19 mouse cellular contexts compared by ENCODE assay signal in genomic region chr13:52570276-52570675, GRCm38 (mm10). TPM values are rescaled to one million over a fixed set of nuclear protein-coding genes. Genes with fewer than 3 reads are reported as not detected.
DNase-seq lines count a peak whose midpoint lies in the region; ATAC-seq lines count a peak whose summit lies in the region.
"Had no signal": no experiment of that assay in that cellular context is flagged by ENCODE, and none has a peak within 500 bp of the region (broad histone marks: within the 10 kb centered on the region; RNA-seq: fewer than 3 reads in every experiment).

No protein-coding gene starts in this region.

- H3K4me3 ChIP-seq in forebrain, embryonic 10.5 days: no peak overlapping the region
- H3K4me3 ChIP-seq in intestine, embryonic 16.5 days (ENCODE audit: low read length): no peak overlapping the region
- H3K4me3 ChIP-seq: heart, embryonic 15.5 days; limb, embryonic 10.5 days had no signal

- H3K9ac ChIP-seq in intestine, embryonic 16.5 days (ENCODE audit: low read depth, low read length): no peak overlapping the region
- H3K9ac ChIP-seq: heart, embryonic 15.5 days; hindbrain, embryonic 14.5 days; liver, embryonic 14.5 days had no signal

- no peak overlapping the region for H3K27ac ChIP-seq in forebrain, embryonic 10.5 days
- H3K27ac ChIP-seq in intestine, embryonic 16.5 days (ENCODE audit: low read length): no peak overlapping the region
- H3K27ac ChIP-seq: heart, embryonic 15.5 days; hindbrain, embryonic 14.5 days; limb, embryonic 10.5 days; liver, embryonic 14.5 days had no signal

- H3K4me2 ChIP-seq in intestine, embryonic 16.5 days (ENCODE audit: low read depth, low read length): no peak overlapping the region
- H3K4me2 ChIP-seq: heart, embryonic 15.5 days; hindbrain, embryonic 14.5 days had no signal

- peaks cover 3% of the 10 kb centered on the region for H3K4me1 ChIP-seq in forebrain, embryonic 10.5 days
- no peaks in the 10 kb centered on the region for H3K4me1 ChIP-seq in intestine, embryonic 16.5 days (ENCODE audit: control insufficient read depth, insufficient read depth, low read length)
- H3K4me1 ChIP-seq: heart, embryonic 15.5 days; limb, embryonic 10.5 days had no signal

- no peak for DNase-seq in frontal cortex, postnatal 10 days (ENCODE audit: low spot score in 2 of 2)
- peak; percentile 58 to 79 for DNase-seq in frontal cortex, postnatal 36 days (ENCODE audit: low spot score in 2 of 2)
- DNase-seq in layer of hippocampus, postnatal 36 days: peak; percentile 55 to 65
- DNase-seq in right cerebral cortex, postnatal 14 days: peak; percentile 40
- no peak for DNase-seq in forebrain, embryonic 10.5 days (ENCODE audit: extremely low spot score, low spot score)
- DNase-seq in cerebellum, adult 8-10 months: no peak
- DNase-seq: cerebellum, adult 2 months; kidney, adult 9 months; lung, postnatal 4 days; thymus, adult 2 months had no signal

- WGBS in forebrain, embryonic 10.5 days: 94% methylated on average over 9 of the region's 9 CpGs
- 91% methylated on average over 9 of the region's 9 CpGs for WGBS in intestine, embryonic 16.5 days

- peak; percentile 92 for ATAC-seq in frontal cortex, adult (ENCODE audit: low TSS enrichment)
- ATAC-seq in intestine, embryonic 16.5 days: no peak
- ATAC-seq: forebrain, embryonic 16.5 days; midbrain, embryonic 16.5 days had no signal

- no peaks in the 10 kb centered on the region for H3K36me3 ChIP-seq in forebrain, embryonic 10.5 days (replicated peaks)
- no peaks in the 10 kb centered on the region for H3K36me3 ChIP-seq in intestine, embryonic 16.5 days (ENCODE audit: control insufficient read depth, insufficient read depth, low read length)
- H3K36me3 ChIP-seq: heart, embryonic 15.5 days; limb, embryonic 10.5 days had no signal

- H3K9me3 ChIP-seq in forebrain, embryonic 10.5 days: no peaks in the 10 kb centered on the region
- no peaks in the 10 kb centered on the region for H3K9me3 ChIP-seq in intestine, embryonic 16.5 days (ENCODE audit: control insufficient read depth, low read length)
- H3K9me3 ChIP-seq: heart, embryonic 15.5 days; limb, embryonic 10.5 days had no signal

- no peaks in the 10 kb centered on the region for H3K27me3 ChIP-seq in forebrain, embryonic 10.5 days (ENCODE audit: poor library complexity, severe bottlenecking)
- H3K27me3 ChIP-seq in intestine, embryonic 16.5 days (replicated peaks; ENCODE audit: control insufficient read depth, insufficient read depth, low read length): no peaks in the 10 kb centered on the region
- H3K27me3 ChIP-seq: CH12.LX; heart, embryonic 15.5 days had no signal

RNA-seq across cellular contexts. Expression of gene Syk, which starts 12.7 kb away (rescaled TPM):
- 1 to 10 TPM; 2.9 to 3.8 TPM for total RNA-seq in layer of hippocampus, postnatal 36 days (2021)
- 2.1 and 2.3 TPM in 2 replicates for polyA plus RNA-seq in forebrain, embryonic 10.5 days (2016; fragmentation: Nextera tagmentation; extraction: Ambion mirVana)
- 2.7 and 2.9 TPM in 2 replicates for polyA plus RNA-seq in intestine, embryonic 16.5 days (2015; fragmentation: Nextera tagmentation; extraction: Ambion mirVana)

RNA-seq across cellular contexts. Expression of gene Diras2, which starts 39.2 kb away (rescaled TPM):
- total RNA-seq in layer of hippocampus, postnatal 36 days (2021): 100 to 1,000 TPM; 143 to 152 TPM
- 0.02 and 0.05 TPM in 2 replicates for polyA plus RNA-seq in forebrain, embryonic 10.5 days (2016; fragmentation: Nextera tagmentation; extraction: Ambion mirVana)
- polyA plus RNA-seq in intestine, embryonic 16.5 days (2015; fragmentation: Nextera tagmentation; extraction: Ambion mirVana): 0.46 and 0.47 TPM in 2 replicates

Comparison
In these comparisons a context has a peak if more than half of its experiments do, and no peak if none do; other contexts are left out.
1. DNase-seq: peak in frontal cortex, postnatal 36 days (2 of 2), layer of hippocampus, postnatal 36 days (2 of 2) and right cerebral cortex, postnatal 14 days (single experiment); none in frontal cortex, postnatal 10 days (0 of 2), forebrain, embryonic 10.5 days (single experiment) and cerebellum, adult 8-10 months (single experiment).